Mouse (Mus musculus): ENCODE data around the gene Ntn5. TPM values are rescaled to one million over a fixed set of nuclear protein-coding genes. Genes with fewer than 3 reads are reported as not detected.

Ntn5 gene
- total and polyA plus RNA-seq, 3 experiments: 0.08 to 0.57 TPM; not detected in 1

DNA sequence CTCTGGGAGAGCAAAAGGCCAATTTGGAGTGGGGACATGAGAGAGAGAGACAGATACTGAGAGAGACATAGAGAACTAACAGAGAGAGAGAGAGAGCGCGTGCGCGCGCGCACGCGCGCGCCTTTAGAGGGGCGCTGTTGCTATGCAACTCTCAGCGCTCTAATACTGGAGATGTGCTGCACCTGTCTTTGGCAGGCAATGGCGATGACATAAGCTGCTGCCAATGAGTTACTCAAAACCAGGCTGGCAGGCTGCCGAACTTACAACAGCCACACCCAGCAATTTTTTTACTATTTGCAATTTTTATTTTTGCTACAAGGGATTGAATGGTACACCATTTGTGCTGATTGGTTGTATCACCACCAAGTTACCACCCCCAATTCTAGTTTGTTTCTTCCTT, 16.1 kb upstream of the Ntn5 start:
- TF ChIP-seq E2F4 (IDR thresholded peaks at IDR 0.05; ENCODE audit: insufficient replicate concordance, low read depth, low read length) (no peak), CHD2 (IDR thresholded peaks at IDR 0.05; ENCODE audit: low read length) (no peak), HCFC1 (IDR thresholded peaks at IDR 0.05; ENCODE audit: low read depth, low read length) (no peak), PAX5 (IDR thresholded peaks at IDR 0.05; ENCODE audit: low read length) (no peak), RCOR1 (conservative IDR thresholded peaks at IDR 0.05; ENCODE audit: low read depth, low read length) (no peak), USF1 (IDR thresholded peaks at IDR 0.05; ENCODE audit: low read depth, low read length) (no peak), MYC (IDR thresholded peaks at IDR 0.05; ENCODE audit: low read depth, low read length) (no peak), SMC3 (IDR thresholded peaks at IDR 0.05; ENCODE audit: low read depth, low read length) (no peak), ZMIZ1 (IDR thresholded peaks at IDR 0.05; ENCODE audit: low read depth, low read length) (no peak), CHD1 (IDR thresholded peaks at IDR 0.05; ENCODE audit: low read depth, low read length) (no peak)
- no peak overlapping the region for H3K27ac ChIP-seq (ENCODE audit: insufficient read depth, low read depth)
- peaks cover 1% of the 10 kb centered on the region for H3K27me3 ChIP-seq (replicated peaks)
- H3K9ac ChIP-seq (ENCODE audit: insufficient read depth, low read depth): no peak overlapping the region
- no peak for DNase-seq (ENCODE audit: extremely low read depth)
- H3K4me3 ChIP-seq (replicated peaks in 1 of 3; ENCODE audit: low read depth in 2 of 3, low read length in 2 of 3, poor library complexity in 1 of 3): no peak overlapping the region
- H3K4me1 ChIP-seq (ENCODE audit: control insufficient read depth in 1 of 2, insufficient read depth in 2 of 2): peaks cover 0 to 7% of the 10 kb centered on the region in 2 experiments; a peak in 1 of 4 replicates
- in situ Hi-C loops (cut with MboI; ENCODE audit: low pct_ligation_motif_present, low pct_unique_long_range_greater_than_20kb, low sequenced_read_pairs) (no loop called here), dilution Hi-C loops (cut with MboI; ENCODE audit: extremely low pct_ligation_motif_present, extremely low pct_unique_long_range_greater_than_20kb, low sequenced_read_pairs) (no loop called here)
- H3K36me3 ChIP-seq (replicated peaks in 1 of 2; ENCODE audit: control insufficient read depth in 1 of 2, insufficient read depth in 1 of 2, low read length in 1 of 2): no peaks in the 10 kb centered on the region
- H3K79me2 ChIP-seq (replicated peaks; ENCODE audit: control insufficient read depth, extremely low read depth, insufficient read depth, poor library complexity, severe bottlenecking): no peaks in the 10 kb centered on the region
- H3K9me3 ChIP-seq (replicated peaks; ENCODE audit: low read length): peaks cover 12% of the 10 kb centered on the region
- no peak overlapping the region for H3K4me2 ChIP-seq (ENCODE audit: insufficient read depth, low read depth, poor library complexity, severe bottlenecking)

GRCm38 (mm10) chr7:45668921-45669320, 14.9 kb upstream of the Ntn5 start:
- dilution Hi-C loops (cut with MboI; ENCODE audit: extremely low pct_ligation_motif_present, extremely low pct_unique_long_range_greater_than_20kb, low sequenced_read_pairs): no loop called here
- no peak overlapping the region for H3K9ac ChIP-seq (ENCODE audit: insufficient read depth, low read depth)
- no peak for DNase-seq (ENCODE audit: extremely low read depth)

DNA sequence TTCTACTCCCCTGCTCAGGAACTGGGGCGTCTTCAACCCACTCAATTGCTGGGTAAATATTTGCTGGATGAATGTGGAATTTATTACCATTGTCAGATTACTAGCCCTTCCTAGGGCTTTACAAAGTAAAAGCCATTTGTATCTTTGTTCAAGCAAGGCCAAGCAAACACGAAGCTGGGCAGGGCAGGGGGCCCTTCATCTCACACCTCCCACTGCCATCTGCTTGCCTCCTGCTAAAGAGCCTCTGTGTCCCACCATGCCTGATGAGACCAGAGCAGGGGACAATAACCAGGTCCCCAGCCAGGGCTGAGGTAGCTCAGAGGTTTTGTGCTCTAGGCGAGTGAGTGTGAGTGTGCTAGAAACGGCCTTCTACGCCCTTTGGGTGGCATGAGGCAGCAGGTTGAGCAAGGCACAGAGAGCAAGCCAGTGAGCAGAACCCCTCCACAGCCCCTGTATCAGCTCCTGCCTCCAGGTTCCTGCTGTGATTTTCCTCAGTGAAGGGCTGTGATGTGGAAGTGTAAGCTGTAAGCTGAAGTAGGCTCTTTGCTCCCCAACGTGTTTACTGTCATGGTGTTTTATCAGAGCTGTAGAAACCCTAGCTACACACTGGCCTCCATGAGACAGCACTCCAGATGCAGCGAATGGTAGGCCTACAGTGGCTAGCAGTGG, 6.1 kb upstream of the Ntn5 start:
- H3K27ac ChIP-seq (ENCODE audit: insufficient read depth, low read depth): no peak overlapping the region
- dilution Hi-C loops (cut with MboI; ENCODE audit: extremely low pct_ligation_motif_present, extremely low pct_unique_long_range_greater_than_20kb, low sequenced_read_pairs): no loop called here

More at GRCm38 (mm10) chr7:45668921-45669320, 14.9 kb upstream of the Ntn5 start:
- in situ Hi-C loops (cut with MboI; ENCODE audit: low pct_ligation_motif_present, low pct_unique_long_range_greater_than_20kb, low sequenced_read_pairs): no loop called here
- Histone ChIP-seq H3K27ac (ENCODE audit: insufficient read depth, low read depth) (no peak overlapping the region), H3K36me3 (replicated peaks in 1 of 2; ENCODE audit: control insufficient read depth in 1 of 2, insufficient read depth in 1 of 2, low read length in 1 of 2) (no peaks in the 10 kb centered on the region), H3K4me3 (replicated peaks in 1 of 3; ENCODE audit: low read depth in 2 of 3, low read length in 2 of 3, poor library complexity in 1 of 3) (no peak overlapping the region), H3K27me3 (replicated peaks) (peaks cover 1% of the 10 kb centered on the region), H3K4me2 (ENCODE audit: insufficient read depth, low read depth, poor library complexity, severe bottlenecking) (no peak overlapping the region), H3K79me2 (replicated peaks; ENCODE audit: control insufficient read depth, extremely low read depth, insufficient read depth, poor library complexity, severe bottlenecking) (no peaks in the 10 kb centered on the region), H3K4me1 (ENCODE audit: control insufficient read depth in 1 of 2, insufficient read depth in 2 of 2) (peaks cover 0 to 7% of the 10 kb centered on the region in 2 experiments; a peak in 1 of 4 replicates), H3K9me3 (replicated peaks; ENCODE audit: low read length) (peaks cover 12% of the 10 kb centered on the region)
- peak; percentile 9 to 47; a peak in 2 of 4 replicates for TF ChIP-seq CTCF (conservative IDR thresholded peaks at IDR 0.05 in 1 of 2, IDR thresholded peaks at IDR 0.05 in 1 of 2; ENCODE audit: low read depth in 2 of 2, low read length in 2 of 2)
- peak; percentile 14; the same call in 1 of the 2 replicates for TF ChIP-seq SMC3 (IDR thresholded peaks at IDR 0.05; ENCODE audit: low read depth, low read length)
- TF ChIP-seq MYC (IDR thresholded peaks at IDR 0.05; ENCODE audit: low read depth, low read length): no peak
- TF ChIP-seq RAD21 (IDR thresholded peaks at IDR 0.05; ENCODE audit: low read depth, low read length): peak; percentile 30
- TF ChIP-seq CHD1 (IDR thresholded peaks at IDR 0.05; ENCODE audit: low read depth, low read length): no peak

More for the DNA sequence above, 6.1 kb upstream of the Ntn5 start:
- Histone ChIP-seq H3K9me3 (replicated peaks; ENCODE audit: low read length) (no peaks in the 10 kb centered on the region), H3K4me2 (ENCODE audit: insufficient read depth, low read depth, poor library complexity, severe bottlenecking) (no peak overlapping the region), H3K9ac (ENCODE audit: insufficient read depth, low read depth) (no peak overlapping the region), H3K4me3 (replicated peaks in 1 of 3; ENCODE audit: low read depth in 2 of 3, low read length in 2 of 3, poor library complexity in 1 of 3) (no peak overlapping the region), H3K4me1 (ENCODE audit: control insufficient read depth in 1 of 2, insufficient read depth in 2 of 2) (peaks cover 25 to 43% of the 10 kb centered on the region in 2 experiments), H3K79me2 (replicated peaks; ENCODE audit: control insufficient read depth, extremely low read depth, insufficient read depth, poor library complexity, severe bottlenecking) (no peaks in the 10 kb centered on the region), H3K27me3 (replicated peaks) (no peaks in the 10 kb centered on the region), H3K36me3 (replicated peaks in 1 of 2; ENCODE audit: control insufficient read depth in 1 of 2, insufficient read depth in 1 of 2, low read length in 1 of 2) (no peaks in the 10 kb centered on the region)
- no peak for DNase-seq (ENCODE audit: extremely low read depth)
- no peak for TF ChIP-seq USF2 (conservative IDR thresholded peaks at IDR 0.05; ENCODE audit: low read depth, low read length)
- no peak for TF ChIP-seq MYC (IDR thresholded peaks at IDR 0.05; ENCODE audit: low read depth, low read length)
- no peak for TF ChIP-seq POLR2AphosphoS2 (IDR thresholded peaks at IDR 0.05; ENCODE audit: low read depth, low read length)
- TF ChIP-seq ZKSCAN1 (IDR thresholded peaks at IDR 0.05; ENCODE audit: borderline replicate concordance, low read depth, low read length): no peak
- TF ChIP-seq ZC3H11A (IDR thresholded peaks at IDR 0.05; ENCODE audit: low read depth, low read length): no peak
- TF ChIP-seq ELF1 (IDR thresholded peaks at IDR 0.05; ENCODE audit: low read depth, low read length): no peak
- no peak for TF ChIP-seq MAZ (IDR thresholded peaks at IDR 0.05; ENCODE audit: low read depth, low read length)
- no peak for TF ChIP-seq CTCF (conservative IDR thresholded peaks at IDR 0.05 in 1 of 2, IDR thresholded peaks at IDR 0.05 in 1 of 2; ENCODE audit: low read depth in 2 of 2, low read length in 2 of 2)
- no peak for TF ChIP-seq KAT2A (IDR thresholded peaks at IDR 0.05; ENCODE audit: insufficient replicate concordance, low read length)
- TF ChIP-seq MAX (IDR thresholded peaks at IDR 0.05; ENCODE audit: low read length): no peak
- no peak for TF ChIP-seq NRF1 (IDR thresholded peaks at IDR 0.05; ENCODE audit: low read depth, low read length)
- no peak for TF ChIP-seq TCF12 (IDR thresholded peaks at IDR 0.05; ENCODE audit: low read depth, low read length)
- TF ChIP-seq MXI1 (IDR thresholded peaks at IDR 0.05; ENCODE audit: low read depth, low read length): no peak
- no peak for TF ChIP-seq SMC3 (IDR thresholded peaks at IDR 0.05; ENCODE audit: low read depth, low read length)
- in situ Hi-C loops (cut with MboI; ENCODE audit: low pct_ligation_motif_present, low pct_unique_long_range_greater_than_20kb, low sequenced_read_pairs): no loop called here

Data from CH12.LX (cell line).